Mouse (Mus musculus) embryonic facial prominence, embryonic 14.5 days (tissue): Measurements from ENCODE around the gene Olfr1390. TPM values are rescaled to one million over a fixed set of nuclear protein-coding genes. Genes with fewer than 3 reads are reported as not detected.
A peak's percentile ranks its signal among the peaks of the same experiment; 100 is the strongest.
"Not testable (repeated sequence)": the region's sequence is repeated elsewhere in the genome, so short reads cannot be mapped to it uniquely, and the experiment has no call there.

Experiments
- ATAC-seq: fragments of 200-750 bp; cut with Nextera tagmentation; 2 replicates; pipeline ENCODE4 v1.8.0; 2017; ENCODE audit warnings: low read depth, moderate number of reproducible peaks, moderate TSS enrichment
- DNase-seq: peaks from one replicate; pipeline ENCODE4 v3.0.0-alpha.2; 2015; ENCODE audit warnings: low spot score
- H3K27ac ChIP-seq: fragments of 300-500 bp; sonication (generic); replicated peaks from 2 replicates; pipeline ENCODE4 v1.5.1; 2014; ENCODE audit warnings: low read depth, mild to moderate bottlenecking, low read length, moderate library complexity
- H3K27me3 ChIP-seq: fragments of 300-500 bp; sonication (generic); replicated peaks from 2 replicates; pipeline ENCODE4 v1.6.1; 2014; ENCODE audit warnings: low read length; ENCODE audit not compliant: control insufficient read depth, insufficient read depth
- H3K36me3 ChIP-seq: fragments of 300-500 bp; sonication (generic); 2 replicates; pipeline ENCODE4 v1.6.1; 2014; ENCODE audit warnings: low read length, mixed read lengths; ENCODE audit not compliant: control insufficient read depth, insufficient read depth
- H3K4me1 ChIP-seq: fragments of 300-500 bp; sonication (generic); 2 replicates; pipeline ENCODE4 v1.6.1; 2014; ENCODE audit warnings: antibody characterized with exemption, low read length; ENCODE audit not compliant: control insufficient read depth, insufficient read depth
- H3K4me2 ChIP-seq: fragments of 300-500 bp; sonication (generic); 2 replicates; pipeline ENCODE4 v1.6.1; 2014; ENCODE audit warnings: low read depth, mild to moderate bottlenecking, low read length, moderate library complexity, mixed read lengths
- H3K4me3 ChIP-seq: fragments of 300-500 bp; sonication (generic); 2 replicates; pipeline ENCODE4 v1.5.1; 2014; ENCODE audit warnings: low read depth, mild to moderate bottlenecking, low read length
- H3K9ac ChIP-seq: fragments of 300-500 bp; sonication (generic); 2 replicates; pipeline ENCODE4 v1.6.1; 2014; ENCODE audit warnings: low read depth, mild to moderate bottlenecking, low read length, moderate library complexity, mixed read lengths
- H3K9me3 ChIP-seq: fragments of 300-500 bp; sonication (generic); 2 replicates; pipeline ENCODE4 v1.6.1; 2016; ENCODE audit warnings: low read length; ENCODE audit not compliant: control insufficient read depth
- WGBS: fragments of 180-500 bp; shearing (Covaris S2); extraction: QIAGEN DNeasy Blood & Tissue Kit; methylation state at CpG from one replicate; pipeline ENCODE4 v1.1.7; 2014; 5-methylcytosine and 5-hydroxymethylcytosine counted together
- polyA plus RNA-seq: library from polyadenylated mRNA; unstranded; fragments of >200 nt; fragmentation: Nextera tagmentation; extraction: Ambion mirVana; gene quantifications from 2 replicates; pipeline ENCODE4 v1.2.1, GENCODE M21; 2014

Olfr1390 gene
- not detected in 2 replicates for polyA plus RNA-seq

DNA sequence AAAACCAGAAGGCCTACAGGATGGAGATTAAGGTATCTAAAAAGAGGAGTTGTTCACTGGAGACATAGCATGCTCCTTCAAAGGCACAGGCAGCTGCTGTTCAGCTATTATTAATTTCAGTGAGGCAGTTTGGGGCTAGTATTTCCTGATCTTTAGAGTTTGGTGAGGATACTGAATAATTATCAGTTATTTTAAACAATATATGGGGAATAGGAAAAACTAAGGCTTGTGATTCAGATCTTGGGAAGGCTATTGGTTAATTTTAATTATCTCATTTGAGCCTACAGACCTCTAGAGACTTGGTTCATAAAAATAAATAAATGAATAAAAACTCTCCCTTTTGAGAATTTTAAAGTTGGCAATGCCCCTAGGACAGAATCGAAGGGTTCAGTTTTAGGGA lies at the start of gene Olfr1390:
Olfr1390 (plus strand) TSS at position 301 of the 400 bp plus-strand sequence.
- H3K9me3 ChIP-seq: no peaks in the 10 kb centered on the region
- H3K36me3 ChIP-seq: no peaks in the 10 kb centered on the region
- no peaks in the 10 kb centered on the region for H3K4me1 ChIP-seq
- H3K27me3 ChIP-seq: no peaks in the 10 kb centered on the region
- ATAC-seq (no peak), DNase-seq (no peak)
- H3K27ac ChIP-seq: no peak within 1 kb of the TSS
- no peak within 1 kb of the TSS for H3K4me2 ChIP-seq
- WGBS: 96% methylated on average over 1 of the region's 1 CpGs
- H3K9ac ChIP-seq: no peak within 1 kb of the TSS
- no peak within 1 kb of the TSS for H3K4me3 ChIP-seq

DNA sequence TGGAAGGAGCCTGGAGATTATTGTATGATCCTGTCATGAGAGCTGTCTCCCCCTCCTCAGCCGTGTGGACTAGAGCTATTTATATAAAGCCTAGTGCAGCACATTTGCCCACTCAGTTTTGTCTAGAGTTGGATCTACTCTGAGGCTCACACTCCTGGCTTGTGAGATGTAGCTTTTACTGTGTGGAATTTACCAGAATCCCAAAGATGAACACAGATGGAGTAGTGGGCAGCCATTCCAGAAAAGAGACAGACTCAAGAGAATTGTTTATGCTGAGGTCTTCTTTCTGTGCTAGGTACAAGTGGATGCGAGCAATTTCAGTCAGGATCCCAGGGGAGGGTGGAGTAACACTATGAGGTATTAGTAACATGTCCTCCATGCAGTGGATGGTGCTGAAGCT lies 47.7 kb upstream of the Olfr1390 start:
- H3K36me3 ChIP-seq: no peaks in the 10 kb centered on the region
- ATAC-seq (no peak), DNase-seq (no peak)
- no peak overlapping the region for H3K9ac ChIP-seq
- WGBS: 68% methylated on average over 2 of the region's 2 CpGs
- H3K4me2 ChIP-seq: no peak overlapping the region
- no peaks in the 10 kb centered on the region for H3K9me3 ChIP-seq
- H3K4me1 ChIP-seq: no peaks in the 10 kb centered on the region
- H3K27me3 ChIP-seq: no peaks in the 10 kb centered on the region
- no peak overlapping the region for H3K27ac ChIP-seq
- no peak overlapping the region for H3K4me3 ChIP-seq

DNA sequence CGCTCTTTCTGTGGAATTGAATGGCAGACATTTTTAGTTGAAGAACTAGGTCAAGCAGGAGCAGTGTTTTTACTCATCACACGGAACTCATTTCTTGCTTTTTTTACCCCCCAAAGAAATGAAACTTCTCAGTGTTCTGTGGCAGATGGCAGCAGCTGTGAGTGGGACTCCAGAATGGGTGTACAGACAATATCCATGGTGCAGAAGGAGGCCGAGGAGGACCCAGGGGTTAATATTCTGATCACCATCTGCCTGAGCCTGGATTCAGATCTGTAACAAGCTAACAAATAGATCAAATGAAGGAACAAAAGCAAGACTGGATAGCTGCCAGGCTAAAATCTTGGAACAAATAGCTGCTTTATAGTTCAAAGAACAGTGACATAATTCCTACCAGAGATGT lies 42.2 kb upstream of the Olfr1390 start:
- Histone ChIP-seq H3K27ac (no peak overlapping the region), H3K4me3 (no peak overlapping the region), H3K9me3 (no peaks in the 10 kb centered on the region), H3K4me2 (no peak overlapping the region), H3K9ac (no peak overlapping the region), H3K4me1 (no peaks in the 10 kb centered on the region), H3K36me3 (no peaks in the 10 kb centered on the region), H3K27me3 (no peaks in the 10 kb centered on the region)
- no peak for ATAC-seq
- peak; percentile 20 for DNase-seq
- WGBS: 68% methylated on average over 3 of the region's 3 CpGs

DNA sequence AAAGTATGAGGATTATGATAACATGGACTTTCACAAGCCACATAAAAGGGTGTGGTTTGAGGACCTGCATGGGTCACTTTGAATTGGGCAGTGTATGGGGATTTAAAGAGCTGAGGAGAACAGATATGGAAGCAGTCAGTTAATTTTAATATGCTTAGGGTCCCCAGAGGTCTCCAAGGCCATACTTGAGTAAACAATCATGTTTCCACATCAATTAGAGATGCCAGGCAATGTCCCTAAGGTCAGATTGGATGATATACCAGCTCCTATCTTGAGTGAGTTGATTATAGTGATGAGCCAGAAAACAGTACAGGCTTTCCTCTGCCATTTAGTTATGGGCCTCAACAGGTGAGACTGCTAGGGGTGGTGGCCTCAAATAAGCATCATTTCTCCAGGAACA lies 30.5 kb upstream of the Olfr1390 start, which contains the start of gene Olfr10:
Olfr10 (plus strand) TSS at position 301 of the 400 bp plus-strand sequence.
- H3K9me3 ChIP-seq: no peaks in the 10 kb centered on the region
- no peak within 1 kb of the TSS for H3K27ac ChIP-seq
- H3K36me3 ChIP-seq: no peaks in the 10 kb centered on the region
- H3K4me2 ChIP-seq: no peak within 1 kb of the TSS
- ATAC-seq (no peak), DNase-seq (no peak)
- no peak within 1 kb of the TSS for H3K4me3 ChIP-seq
- no peaks in the 10 kb centered on the region for H3K4me1 ChIP-seq
- H3K27me3 ChIP-seq: no peaks in the 10 kb centered on the region
- no peak within 1 kb of the TSS for H3K9ac ChIP-seq

DNA sequence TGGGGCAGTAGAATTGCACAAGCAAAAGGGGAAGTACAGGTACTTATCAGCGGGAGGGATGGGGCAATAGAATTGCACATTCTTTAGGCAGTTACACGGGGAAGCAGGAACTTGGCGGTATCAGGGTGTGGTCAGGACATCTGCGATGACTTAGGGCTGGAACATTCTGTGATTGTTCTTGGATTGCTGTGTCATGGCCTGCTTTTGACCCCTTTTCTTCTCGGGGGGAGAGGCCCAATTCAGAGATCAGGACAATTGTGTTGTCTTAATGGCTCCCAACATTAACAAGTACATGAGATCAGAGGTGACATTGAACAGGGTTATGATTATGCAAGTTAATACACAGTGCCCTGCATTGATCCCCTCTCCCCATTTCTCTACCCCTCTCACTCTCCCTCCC lies 26.4 kb upstream of the Olfr1390 start:
- not testable (repeated sequence) for H3K9me3 ChIP-seq, H3K36me3 ChIP-seq, H3K4me2 ChIP-seq, H3K9ac ChIP-seq, H3K27me3 ChIP-seq, ATAC-seq, DNase-seq, H3K27ac ChIP-seq, H3K4me3 ChIP-seq, H3K4me1 ChIP-seq
- 86% methylated on average over 5 of the region's 5 CpGs for WGBS

DNA sequence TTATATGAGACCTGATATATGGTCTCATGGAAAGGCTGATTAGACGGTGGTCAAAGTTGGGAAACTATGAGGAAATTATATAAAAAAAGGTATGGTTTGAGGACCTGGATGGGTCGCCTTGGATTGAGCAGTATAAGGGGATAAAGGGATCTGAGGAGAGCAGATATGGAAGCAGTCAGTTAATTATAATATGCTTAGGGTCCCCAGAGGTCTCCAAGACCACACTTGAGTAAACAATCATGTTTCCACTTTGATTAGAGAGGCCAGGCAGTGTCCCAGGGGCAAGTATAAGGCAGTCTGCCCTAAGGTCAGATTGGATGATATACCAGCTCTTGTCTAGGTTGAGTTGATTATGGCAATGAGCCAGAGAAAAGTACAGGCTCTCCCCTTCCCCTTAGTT lies 12.5 kb upstream of the Olfr1390 start, which contains the start of gene Olfr1391:
Olfr1391 (plus strand) TSS at position 301 of the 400 bp plus-strand sequence.
- H3K9me3 ChIP-seq: no peaks in the 10 kb centered on the region
- DNase-seq (no peak), ATAC-seq (no peak)
- H3K27ac ChIP-seq: no peak within 1 kb of the TSS
- no peak within 1 kb of the TSS for H3K4me3 ChIP-seq
- H3K36me3 ChIP-seq: no peaks in the 10 kb centered on the region
- H3K27me3 ChIP-seq: no peaks in the 10 kb centered on the region
- 74% methylated on average over 2 of the region's 2 CpGs for WGBS
- no peak within 1 kb of the TSS for H3K9ac ChIP-seq
- H3K4me2 ChIP-seq: no peak within 1 kb of the TSS
- no peaks in the 10 kb centered on the region for H3K4me1 ChIP-seq

DNA sequence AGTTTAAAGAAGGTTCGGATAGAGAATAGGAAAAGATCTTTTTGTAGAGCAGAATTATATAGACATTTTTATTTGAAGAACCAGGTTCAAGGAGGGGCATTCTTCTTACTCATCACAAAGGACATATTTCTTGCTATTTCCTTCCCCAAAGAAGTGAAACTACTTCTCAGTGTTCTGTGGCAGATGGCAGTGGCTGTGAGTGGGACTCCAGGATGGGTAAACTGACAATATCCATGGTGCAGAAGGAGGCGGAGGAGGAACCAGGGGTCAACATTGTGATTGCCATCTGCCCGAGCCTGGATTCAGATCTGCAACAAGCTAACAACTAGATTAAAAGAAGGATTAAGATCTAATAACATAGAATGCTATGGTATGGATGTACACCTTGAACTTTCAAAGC lies 8.3 kb upstream of the Olfr1390 start:
- H3K4me1 ChIP-seq: no peaks in the 10 kb centered on the region
- 82% methylated on average over 3 of the region's 3 CpGs for WGBS
- H3K27ac ChIP-seq: no peak overlapping the region
- H3K4me2 ChIP-seq: no peak overlapping the region
- ATAC-seq (no peak), DNase-seq (no peak)
- H3K9me3 ChIP-seq: no peaks in the 10 kb centered on the region
- H3K27me3 ChIP-seq: no peaks in the 10 kb centered on the region
- H3K4me3 ChIP-seq: no peak overlapping the region
- H3K9ac ChIP-seq: no peak overlapping the region
- no peaks in the 10 kb centered on the region for H3K36me3 ChIP-seq

DNA sequence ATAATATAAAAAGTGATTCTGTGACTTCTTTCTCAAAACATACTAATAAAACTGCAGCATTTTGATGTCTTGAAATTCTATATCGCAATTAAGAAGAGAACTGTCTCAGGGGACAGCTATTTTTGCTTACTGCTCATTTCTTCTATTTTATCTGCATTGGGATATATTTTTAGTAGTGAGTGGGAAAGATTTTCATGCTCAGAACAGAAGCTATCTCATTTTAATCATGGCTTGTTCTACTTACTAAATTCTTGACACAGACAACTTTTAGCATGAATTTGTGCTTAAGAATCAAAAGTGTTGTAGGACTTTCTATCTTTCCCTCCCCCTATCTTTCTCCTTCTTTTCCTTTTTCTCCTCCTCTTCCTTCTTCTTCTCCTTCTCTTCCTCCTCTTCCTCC lies 5.3 kb upstream of the Olfr1390 start:
- Histone ChIP-seq H3K27ac (no peak overlapping the region), H3K27me3 (no peaks in the 10 kb centered on the region), H3K4me1 (no peaks in the 10 kb centered on the region), H3K9ac (no peak overlapping the region), H3K36me3 (no peaks in the 10 kb centered on the region), H3K4me2 (no peak overlapping the region), H3K4me3 (no peak overlapping the region), H3K9me3 (no peaks in the 10 kb centered on the region)
- no peak for ATAC-seq
- WGBS: 67% methylated on average over 1 of the region's 1 CpGs
- no peak for DNase-seq

DNA sequence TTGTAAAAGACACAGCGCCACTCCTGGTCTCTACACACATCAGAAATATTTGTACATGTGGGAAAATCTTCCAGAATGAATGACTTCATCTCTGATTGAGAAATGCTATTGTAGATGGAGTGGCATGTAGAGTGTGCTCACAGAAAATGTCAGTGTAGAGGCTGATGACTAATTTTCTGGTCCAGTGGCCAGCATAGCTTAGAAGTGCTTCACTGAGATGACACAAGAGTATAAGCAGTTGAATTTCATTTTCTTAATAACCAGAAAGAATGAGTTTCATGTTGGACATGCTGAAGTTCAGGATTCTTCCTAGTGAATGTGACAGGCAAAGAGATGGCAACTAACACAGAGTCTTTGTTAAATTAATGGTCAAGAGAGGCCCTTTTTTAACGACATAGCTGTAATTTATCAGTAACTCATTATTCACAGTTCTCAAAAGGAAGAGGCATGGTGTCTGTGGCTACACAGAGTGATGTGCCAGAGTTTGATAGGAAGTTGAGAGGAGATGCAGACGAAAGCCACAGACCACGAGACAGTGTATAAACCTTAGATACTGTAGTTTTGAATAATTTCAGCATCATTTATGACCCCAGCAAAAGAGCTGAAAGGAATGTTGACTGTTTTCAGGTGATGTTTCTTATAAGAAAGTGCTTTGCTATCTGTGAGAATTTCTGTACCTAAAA lies 2.3 kb downstream of the Olfr1390 start:
- Histone ChIP-seq H3K4me3 (no peak overlapping the region), H3K27me3 (no peaks in the 10 kb centered on the region), H3K4me1 (no peaks in the 10 kb centered on the region), H3K36me3 (no peaks in the 10 kb centered on the region), H3K9me3 (no peaks in the 10 kb centered on the region), H3K9ac (no peak overlapping the region), H3K27ac (no peak overlapping the region), H3K4me2 (no peak overlapping the region)
- DNase-seq (no peak), ATAC-seq (no peak)
- 67% methylated on average over 4 of the region's 4 CpGs for WGBS
